Mouse (Mus musculus) B cell, adult 67 days (primary cell): ENCODE results near the gene Olfr99. TPM values are rescaled to one million over a fixed set of nuclear protein-coding genes. Genes with fewer than 3 reads are reported as not detected.

ENCODE experiments used
- total RNA-seq, 2 experiments: library from RNA; stranded (reverse); gene quantifications; 4 replicates each; pipeline ENCODE4 v1.2.4; 2023

Olfr99 gene
- total RNA-seq: not detected

DNA sequence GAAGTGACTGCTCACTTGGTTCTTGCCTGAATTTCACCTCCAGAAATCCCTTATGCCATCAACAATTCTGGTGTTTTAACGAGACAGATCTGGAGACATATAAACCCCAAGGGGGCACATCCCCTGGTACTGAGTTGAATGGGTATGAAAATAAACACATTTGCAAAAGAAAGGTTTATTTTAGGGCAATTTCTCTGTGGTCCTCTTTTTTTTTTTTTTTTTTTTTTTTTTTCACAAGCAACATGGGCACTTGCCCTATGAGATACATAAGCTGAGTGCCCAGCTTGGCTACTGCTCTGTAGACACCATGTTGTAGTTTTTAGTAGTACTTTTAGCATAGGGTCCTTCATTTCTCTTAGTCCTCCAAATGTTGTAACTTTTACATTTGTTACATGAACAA, at the start of gene Olfr99:
TSS of gene Olfr99 (minus strand) at position 101 of the 400 bp plus-strand sequence.

DNA sequence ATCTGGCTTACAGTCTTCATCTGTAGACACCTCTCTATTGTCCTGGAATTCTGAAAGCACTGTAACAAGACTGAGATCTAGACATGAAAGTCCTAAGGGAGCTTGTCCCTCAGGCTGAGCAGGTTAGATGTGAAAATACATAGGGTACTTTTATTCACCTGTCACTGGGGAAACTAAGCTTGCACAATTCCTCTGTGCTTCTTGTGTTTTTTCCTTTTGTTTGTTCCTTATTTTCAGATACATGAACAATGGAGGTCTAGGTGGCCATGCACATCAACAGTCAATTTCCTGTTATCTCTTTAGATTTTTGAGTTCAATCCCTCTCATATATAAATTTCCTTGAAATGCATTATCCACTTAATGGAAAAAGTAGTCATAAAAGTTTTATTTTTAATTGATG, 33.7 kb upstream of the Olfr99 start, which contains the start of gene Olfr102:
TSS of gene Olfr102 (minus strand) at position 101 of the 400 bp plus-strand sequence.

DNA sequence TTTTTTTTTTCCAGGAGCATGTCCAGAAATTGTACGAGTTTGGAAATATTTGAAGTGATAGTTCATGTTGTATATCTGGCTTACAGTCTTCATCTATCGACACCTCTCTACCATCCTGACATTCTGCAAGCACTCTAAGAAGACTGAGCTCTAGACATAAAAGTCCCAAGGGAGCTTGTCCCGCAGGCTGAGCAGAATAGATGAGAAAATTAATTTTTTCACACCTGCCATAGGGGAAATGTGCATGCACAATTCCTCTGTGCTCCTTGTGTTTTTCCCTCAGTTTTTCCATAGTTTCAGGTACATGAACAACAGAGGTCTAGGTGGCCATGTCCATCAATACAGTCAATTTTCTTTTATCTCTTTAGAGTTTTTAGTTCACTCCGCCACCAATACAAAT, 21.0 kb upstream of the Olfr99 start, which contains the start of gene Olfr101:
TSS of gene Olfr101 (minus strand) at position 101 of the 400 bp plus-strand sequence.

DNA sequence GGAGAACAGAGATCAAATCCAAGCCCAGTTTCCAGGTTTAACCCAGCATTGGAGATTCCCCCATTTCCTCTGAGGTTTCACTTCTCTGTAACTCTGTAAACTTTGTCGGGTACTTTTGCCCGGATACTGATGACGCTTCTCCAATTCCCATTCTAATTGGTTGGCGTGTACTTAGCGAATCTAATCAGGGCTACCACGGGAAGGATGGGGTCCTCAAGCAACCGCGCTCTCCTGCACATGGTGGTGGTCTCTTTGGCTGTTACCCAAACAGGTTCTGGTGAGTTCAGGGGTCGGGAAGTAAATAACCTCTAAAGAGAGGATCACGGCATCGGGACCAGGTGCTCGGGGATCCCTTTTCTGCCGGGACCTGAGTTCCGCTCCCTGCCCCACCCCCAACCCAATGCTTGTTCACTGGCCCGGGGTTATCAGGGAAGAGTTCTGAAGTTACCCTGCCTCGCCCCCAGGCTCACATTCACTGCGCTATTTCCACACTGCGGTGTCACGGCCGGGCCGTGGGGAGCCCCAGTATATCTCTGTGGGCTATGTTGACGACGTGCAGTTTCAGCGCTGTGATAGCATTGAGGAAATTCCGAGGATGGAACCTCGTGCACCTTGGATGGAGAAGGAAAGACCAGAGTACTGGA, 13.1 kb downstream of the Olfr99 start, which contains the start of gene H2-M3:
TSS of gene H2-M3 (plus strand) at position 163 of the 644 bp plus-strand sequence.

DNA sequence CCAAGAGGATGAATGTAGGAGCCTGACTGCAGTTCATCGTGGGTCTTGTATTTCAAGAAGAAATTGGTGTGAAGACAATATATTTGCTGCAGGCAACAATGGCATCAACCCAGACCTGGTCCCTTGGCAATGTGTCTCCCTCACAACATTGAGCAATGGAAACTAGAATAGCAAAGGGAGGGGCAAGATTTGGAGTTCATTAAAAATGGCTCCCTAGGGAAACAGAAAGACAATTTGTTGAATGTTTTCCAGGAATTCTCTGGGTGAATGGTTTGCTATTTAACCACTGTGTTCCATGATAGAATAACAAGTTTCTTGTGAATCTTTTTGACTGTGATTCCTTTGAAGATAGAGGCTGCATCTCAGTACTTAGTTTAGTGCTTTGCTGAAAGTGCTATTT, 19.6 kb downstream of the Olfr99 start, which contains the start of gene Olfr98:
TSS of gene Olfr98 (minus strand) at position 124 of the 400 bp plus-strand sequence.

DNA sequence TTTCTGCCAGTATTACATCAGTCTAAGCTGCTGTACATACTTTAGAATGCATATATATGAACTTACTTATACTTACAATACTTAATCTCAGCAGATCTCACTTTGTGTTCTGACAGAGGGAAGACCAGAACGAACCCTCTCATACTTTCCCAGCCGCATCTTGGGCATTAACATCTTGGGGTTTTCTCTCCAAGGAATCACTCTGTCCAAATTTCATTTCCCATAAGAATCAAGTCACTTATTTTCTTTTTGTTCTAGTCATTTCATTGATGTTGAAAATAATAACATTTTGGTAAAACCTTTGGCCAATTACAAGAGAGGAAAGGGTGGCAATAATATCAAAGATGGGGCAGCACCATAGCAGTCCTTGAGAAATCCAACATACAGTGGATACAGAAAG, 46.0 kb downstream of the Olfr99 start, which contains the start of gene Olfr97:
TSS of gene Olfr97 (minus strand) at position 101 of the 400 bp plus-strand sequence.

Other genes starting within 250 kb of the Olfr99 start
- 10 to 100 TPM; 65.4 to 88.3 TPM for gene Gabbr1, start 237.5 kb downstream of the Olfr99 start, total RNA-seq
- gene Olfr90, start 195.0 kb downstream of the Olfr99 start, total RNA-seq: under 1 TPM; 0.20 to 0.59 TPM
- not detected for gene Olfr91, start 185.2 kb downstream of the Olfr99 start, total RNA-seq
- gene Olfr92, start 163.4 kb downstream of the Olfr99 start, total RNA-seq: not detected
- gene Olfr93, start 122.0 kb downstream of the Olfr99 start, total RNA-seq: not detected
- not detected for gene Ubd, start 89.6 kb downstream of the Olfr99 start, total RNA-seq
- not detected for gene Olfr94, start 82.5 kb downstream of the Olfr99 start, total RNA-seq
- gene Olfr95, start 70.3 kb downstream of the Olfr99 start, total RNA-seq: not detected
- gene Olfr96, start 63.3 kb downstream of the Olfr99 start, total RNA-seq: not detected
- not detected for gene Olfr97, start 46.1 kb downstream of the Olfr99 start, total RNA-seq
- not detected for gene Olfr98, start 19.7 kb downstream of the Olfr99 start, total RNA-seq
- 10 to 100 TPM; 49.0 to 49.1 TPM for gene H2-M3, start 13.2 kb downstream of the Olfr99 start, total RNA-seq
- gene Olfr101, start 20.9 kb upstream of the Olfr99 start, total RNA-seq: not detected
- gene Olfr102, start 33.6 kb upstream of the Olfr99 start, total RNA-seq: not detected
- gene Olfr103, start 56.2 kb upstream of the Olfr99 start, total RNA-seq: not detected
- not detected for gene Olfr104-ps, start 76.1 kb upstream of the Olfr99 start, total RNA-seq
- gene Olfr105-ps, start 95.6 kb upstream of the Olfr99 start, total RNA-seq: not detected
- not detected for gene Olfr106-ps, start 106.9 kb upstream of the Olfr99 start, total RNA-seq
- not detected for gene Olfr107, start 115.8 kb upstream of the Olfr99 start, total RNA-seq
- not detected for gene Olfr108, start 162.0 kb upstream of the Olfr99 start, total RNA-seq
- not detected for gene Olfr109, start 175.5 kb upstream of the Olfr99 start, total RNA-seq
- gene H2-M2, start 200.1 kb upstream of the Olfr99 start, total RNA-seq: not detected
- not detected for gene Olfr110, start 209.0 kb upstream of the Olfr99 start, total RNA-seq
- not detected for gene Olfr111, start 224.6 kb upstream of the Olfr99 start, total RNA-seq